Mouse (Mus musculus) ES-E14 (cell line): ENCODE measurements around the gene Josd2. TPM values are rescaled to one million over a fixed set of nuclear protein-coding genes. Genes with fewer than 3 reads are reported as not detected.

ENCODE experiments used
- DNase-seq: peaks from one replicate; pipeline ENCODE4 v3.0.0-alpha.2; 2013; ENCODE audit warnings: low read depth, low spot score
- H3K27ac ChIP-seq: 2 replicates; pipeline ENCODE4 v1.5.1; 2012; ENCODE audit warnings: low read depth, mild to moderate bottlenecking, low read length, moderate library complexity, mixed read lengths; ENCODE audit not compliant: poor library complexity, insufficient read depth, severe bottlenecking
- H3K36me3 ChIP-seq: 2 replicates; pipeline ENCODE4 v1.6.1; 2012; ENCODE audit warnings: mild to moderate bottlenecking, low read length, moderate library complexity, mixed read lengths; ENCODE audit not compliant: control insufficient read depth, poor library complexity, insufficient read depth, severe bottlenecking
- H3K4me1 ChIP-seq, 2 experiments: fragments of 150-350 bp in 1 of 2; sonication (generic) in 1 of 2; 2 replicates each; pipeline ENCODE4 v1.6.1; 2012; ENCODE audit warnings: low read length in 2 of 2, mild to moderate bottlenecking in 1 of 2, mixed read lengths in 1 of 2; ENCODE audit not compliant: control insufficient read depth in 2 of 2, insufficient read depth in 2 of 2, poor library complexity in 1 of 2
- H3K4me3 ChIP-seq, 2 experiments: fragments of 150-350 bp in 1 of 2; sonication (generic) in 1 of 2; 2 replicates each; pipeline ENCODE4 v1.5.1; 2012; ENCODE audit warnings: low read length in 2 of 2, low read depth in 1 of 2, mild to moderate bottlenecking in 1 of 2, mixed read lengths in 1 of 2; ENCODE audit not compliant: insufficient read depth in 1 of 2, poor library complexity in 1 of 2, severe bottlenecking in 1 of 2
- H3K9ac ChIP-seq: 2 replicates; pipeline ENCODE4 v1.6.1; 2012; ENCODE audit warnings: low read depth, mild to moderate bottlenecking, low read length, mixed read lengths; ENCODE audit not compliant: poor library complexity, insufficient read depth, severe bottlenecking
- H3K9me3 ChIP-seq: fragments of 150-350 bp; sonication (generic); 2 replicates; pipeline ENCODE4 v1.6.1; 2012; ENCODE audit warnings: low read depth, mild to moderate bottlenecking, low read length; ENCODE audit not compliant: control insufficient read depth, insufficient read depth
- CHD2 ChIP-seq: IDR thresholded peaks from 2 replicates; pipeline ENCODE4 v1.6.1; 2014; ENCODE audit warnings: mild to moderate bottlenecking, low read depth, low read length, inconsistent platforms
- HCFC1 ChIP-seq: IDR thresholded peaks from 2 replicates; pipeline ENCODE4 v1.6.1; 2012; ENCODE audit warnings: low read length, inconsistent platforms, borderline replicate concordance; ENCODE audit not compliant: insufficient read depth
- MAFK ChIP-seq: IDR thresholded peaks from 2 replicates; pipeline ENCODE4 v1.6.1; 2014; ENCODE audit warnings: mild to moderate bottlenecking, low read depth, low read length, inconsistent platforms; ENCODE audit not compliant: insufficient read depth
- ZC3H11A ChIP-seq: IDR thresholded peaks from 2 replicates; pipeline ENCODE4 v1.6.1; 2012; ENCODE audit warnings: low read depth, mild to moderate bottlenecking, inconsistent platforms, low read length, borderline replicate concordance
- ZNF384 ChIP-seq: IDR thresholded peaks from 2 replicates; pipeline ENCODE4 v1.6.1; 2012; ENCODE audit warnings: low read depth, low read length, inconsistent platforms
- in situ Hi-C, 2 experiments: fragments of 600-800 bp; cut with MboI; formaldehyde crosslinking; loops; one replicate each; pipeline ENCODE4 v1.15.1; 2025; ENCODE audit warnings: low sequenced_read_pairs in 2 of 2, inconsistent platforms in 1 of 2; ENCODE audit not compliant: unreplicated experiment in 2 of 2
- total RNA-seq: library from RNA; depleted of rRNA; stranded (reverse); fragments of 300-350 nt; gene quantifications from 2 replicates; pipeline ENCODE4 v1.2.3, GENCODE M21; 2012

Gene Josd2
- total RNA-seq, 1 experiment, result 18.9 TPM

- H3K9ac ChIP-seq, result no peak overlapping the region
- no peaks in the 10 kb centered on the region; the same call in 1 of the 2 replicates for H3K36me3 ChIP-seq
- no peaks in the 10 kb centered on the region for H3K9me3 ChIP-seq
- no peak overlapping the region for H3K27ac ChIP-seq
- H3K4me3 ChIP-seq, result no peak overlapping the region
- in situ Hi-C loops, result no loop called here
- peaks cover 0 to 16% of the 10 kb centered on the region in 2 experiments; a peak in 1 of 4 replicates for H3K4me1 ChIP-seq
- TF ChIP-seq MAFK (no peak), ZC3H11A (no peak), ZNF384 (no peak), HCFC1 (no peak), CHD2 (no peak)
- no peak for DNase-seq
These were observed 15.2 kb downstream of the Josd2 start for GRCm38 (mm10) chr7:44482836-44483435.

- Histone ChIP-seq H3K27ac (no peak overlapping the region), H3K36me3 (peaks cover 8% of the 10 kb centered on the region; the same call in 1 of the 2 replicates), H3K9ac (no peak overlapping the region), H3K9me3 (no peaks in the 10 kb centered on the region), H3K4me3 (no peak overlapping the region), H3K4me1 (peaks cover 0 to 16% of the 10 kb centered on the region in 2 experiments; a peak in 1 of 4 replicates)
- TF ChIP-seq CHD2, result no peak
- no peak for DNase-seq
- in situ Hi-C loops, result no loop called here
These were observed 16.3 kb downstream of the Josd2 start for GRCm38 (mm10) chr7:44484109-44484508.

- H3K9ac ChIP-seq, result no peak overlapping the region
- H3K4me3 ChIP-seq, result no peak overlapping the region
- in situ Hi-C loops, result no loop called here
- peaks cover 0 to 16% of the 10 kb centered on the region in 2 experiments; a peak in 1 of 4 replicates for H3K4me1 ChIP-seq
- peak; percentile 74 for TF ChIP-seq ZC3H11A
- TF ChIP-seq HCFC1, result no peak
- TF ChIP-seq ZNF384, result no peak
- 0 out of 2 replicates have a peak, but pooled peaks have one; percentile 7 for TF ChIP-seq MAFK
- no peak for TF ChIP-seq CHD2
- peak; percentile 79 for DNase-seq
- peaks cover 13% of the 10 kb centered on the region; the same call in 1 of the 2 replicates for H3K36me3 ChIP-seq
- no peak overlapping the region for H3K27ac ChIP-seq
- H3K9me3 ChIP-seq, result no peaks in the 10 kb centered on the region
These were observed 17.2 kb downstream of the Josd2 start for GRCm38 (mm10) chr7:44484841-44485571.

GRCm38 (mm10) chr7:44485572-44486195 lies 17.9 kb downstream of the Josd2 start:
- TF ChIP-seq ZNF384 (peak; percentile 94), MAFK (no peak)
- H3K9me3 ChIP-seq, result no peaks in the 10 kb centered on the region
- in situ Hi-C loops, result no loop called here
- H3K27ac ChIP-seq, result peak overlapping the region; percentile 32; the same call in 1 of the 2 replicates
- H3K9ac ChIP-seq, result no peak overlapping the region
- peaks cover 19% of the 10 kb centered on the region; the same call in 1 of the 2 replicates for H3K36me3 ChIP-seq
- no peak for DNase-seq
- H3K4me1 ChIP-seq, result peaks cover 0 to 16% of the 10 kb centered on the region in 2 experiments; a peak in 1 of 4 replicates
- no peak overlapping the region for H3K4me3 ChIP-seq
